Mouse (Mus musculus): ENCODE measurements around the gene 0610040J01Rik. TPM values are rescaled to one million over a fixed set of nuclear protein-coding genes. Genes with fewer than 3 reads are reported as not detected.

0610040J01Rik gene
- polyA plus RNA-seq, 1 experiment from 2014 or later: 2.7 TPM

DNA sequence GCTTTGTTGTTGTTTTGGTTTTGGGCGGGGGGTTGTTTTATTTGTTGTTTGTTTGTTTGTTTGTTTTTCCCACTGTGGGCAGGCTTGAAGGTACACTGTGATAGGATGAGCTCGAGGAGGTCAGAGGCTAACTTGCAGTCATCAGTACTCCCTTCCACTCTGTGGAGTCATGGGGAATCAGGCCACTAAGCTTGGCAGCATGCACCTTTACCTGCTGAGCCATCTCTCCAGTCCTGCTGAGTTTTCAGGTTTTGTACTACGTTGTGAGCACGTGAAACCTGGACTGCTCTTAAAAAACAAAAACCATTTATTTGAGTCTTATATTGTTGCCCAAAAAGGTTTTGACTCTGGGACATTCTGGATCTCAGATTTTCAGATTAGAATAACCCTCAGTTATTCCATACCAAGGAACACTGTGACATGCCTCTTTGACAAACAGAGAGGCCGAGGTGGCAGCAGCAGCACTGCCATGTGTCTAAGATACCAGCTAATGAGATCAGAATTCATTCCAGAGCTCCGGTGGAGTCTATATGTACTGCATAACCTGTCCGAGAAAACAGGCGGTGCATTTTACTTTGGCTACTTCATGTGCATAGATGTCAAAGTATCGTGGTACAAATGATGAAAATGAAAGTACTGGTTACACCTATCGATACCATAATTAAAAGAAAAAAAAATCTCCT lies 104.4 kb downstream of the 0610040J01Rik start:
- H3K4me3 ChIP-seq: no peak overlapping the region
- ATAC-seq (replicated peaks): no peak
- 87% methylated on average over 10 of the region's 10 CpGs for WGBS
- no peak overlapping the region for H3K9ac ChIP-seq
- no peak overlapping the region for H3K27ac ChIP-seq
- no peak overlapping the region for H3K4me2 ChIP-seq
- H3K4me1 ChIP-seq: no peaks in the 10 kb centered on the region
- H3K27me3 ChIP-seq (replicated peaks): no peaks in the 10 kb centered on the region
- H3K36me3 ChIP-seq (replicated peaks): no peaks in the 10 kb centered on the region
- H3K9me3 ChIP-seq: no peaks in the 10 kb centered on the region

DNA sequence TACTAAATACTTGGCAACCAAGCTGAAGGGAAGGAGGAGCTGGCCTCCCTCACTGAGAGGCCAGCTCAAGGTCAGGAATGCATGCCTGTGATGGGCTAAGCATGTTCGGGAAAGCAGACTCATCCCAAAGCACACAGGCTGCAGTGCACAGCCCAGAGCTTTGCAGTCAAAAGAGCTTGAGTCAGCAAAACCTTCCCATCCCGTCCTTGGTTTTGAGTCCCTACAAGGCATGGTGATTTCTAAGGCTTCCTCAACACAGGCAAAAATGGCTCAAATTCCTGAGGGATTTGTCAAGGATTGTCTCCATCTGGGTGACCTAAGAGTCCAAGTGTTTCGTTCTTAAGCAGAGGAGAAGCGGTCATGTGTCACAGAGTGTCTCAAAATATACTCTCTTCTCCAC lies 106.0 kb downstream of the 0610040J01Rik start:
- Histone ChIP-seq H3K27ac (no peak overlapping the region), H3K27me3 (replicated peaks) (no peaks in the 10 kb centered on the region), H3K4me1 (no peaks in the 10 kb centered on the region), H3K4me3 (no peak overlapping the region), H3K9me3 (no peaks in the 10 kb centered on the region), H3K4me2 (no peak overlapping the region), H3K36me3 (replicated peaks) (no peaks in the 10 kb centered on the region), H3K9ac (no peak overlapping the region)
- ATAC-seq (replicated peaks): no peak
- 82% methylated on average over 4 of the region's 4 CpGs for WGBS

DNA sequence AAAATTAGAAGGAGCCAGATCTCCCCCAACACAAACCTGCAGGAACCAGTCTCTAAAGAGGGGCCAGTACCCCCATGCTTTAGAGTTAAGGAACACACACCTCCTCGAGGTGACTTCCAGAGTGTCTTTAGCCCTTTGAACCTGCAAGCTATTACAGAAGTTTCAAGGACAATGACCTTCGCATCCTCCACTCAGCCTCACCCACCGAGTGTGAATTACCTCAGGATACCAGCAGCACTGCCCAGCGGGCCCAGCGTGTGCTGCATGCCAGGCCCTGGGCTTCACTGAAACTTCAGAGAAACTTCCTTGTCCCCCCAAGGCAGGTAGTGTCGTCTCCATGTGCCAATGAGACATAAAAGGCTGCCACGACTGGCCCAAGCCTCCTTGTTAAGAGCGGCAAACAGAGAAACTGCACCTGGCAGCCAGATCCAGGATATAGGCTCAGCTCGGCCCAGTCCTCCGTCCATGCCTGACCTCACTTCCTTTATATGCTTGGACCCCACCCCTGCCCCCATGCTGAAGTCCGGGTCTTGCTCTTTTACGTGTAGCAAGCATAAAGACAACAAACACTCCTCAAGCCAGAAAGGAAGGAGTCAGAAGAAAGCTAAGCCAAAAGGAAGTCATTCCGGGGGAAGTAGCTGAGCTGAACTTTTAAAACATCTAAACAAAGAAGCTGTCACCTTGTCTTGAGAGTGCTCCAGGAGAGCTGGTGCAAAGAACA lies 111.3 kb downstream of the 0610040J01Rik start:
- 87% methylated on average over 13 of the region's 13 CpGs for WGBS
- Histone ChIP-seq H3K36me3 (replicated peaks) (0 out of 2 replicates have a peak, but pooled peaks cover 2% of the 10 kb centered on the region), H3K4me3 (no peak overlapping the region), H3K9ac (no peak overlapping the region), H3K9me3 (no peaks in the 10 kb centered on the region), H3K4me1 (no peaks in the 10 kb centered on the region), H3K27me3 (replicated peaks) (no peaks in the 10 kb centered on the region), H3K27ac (no peak overlapping the region), H3K4me2 (no peak overlapping the region)
- ATAC-seq (replicated peaks): no peak

DNA sequence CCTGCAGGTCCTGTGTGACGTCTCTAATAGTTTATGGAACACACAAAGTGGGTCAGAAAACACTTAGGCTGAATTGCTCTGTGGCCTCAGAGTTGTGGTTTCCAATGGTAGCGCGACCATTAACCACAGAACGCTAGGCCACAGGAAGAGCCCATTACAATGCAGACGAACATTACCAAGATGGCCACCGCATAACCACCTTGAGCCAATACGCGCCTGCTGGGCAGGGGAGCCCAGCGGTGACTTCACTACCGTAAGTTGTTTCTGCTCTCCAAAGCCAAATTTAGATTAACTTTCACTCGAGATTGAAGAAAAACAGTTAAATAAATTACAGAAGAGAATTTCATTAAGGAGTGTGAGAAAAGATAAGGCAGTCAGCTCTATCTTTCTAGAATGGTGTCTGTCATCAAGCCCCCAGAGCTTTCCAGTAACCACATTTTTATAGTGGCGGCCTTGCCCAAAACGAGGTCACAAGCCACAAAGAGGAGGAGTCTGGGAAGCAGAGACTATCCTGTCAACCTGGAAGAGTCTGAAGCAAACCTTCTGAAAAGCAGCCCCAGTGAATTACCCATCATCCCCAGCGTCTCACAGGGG lies 113.0 kb downstream of the 0610040J01Rik start:
- no peak overlapping the region for H3K4me2 ChIP-seq
- 0 out of 2 replicates have a peak, but pooled peaks cover 2% of the 10 kb centered on the region for H3K36me3 ChIP-seq (replicated peaks)
- 93% methylated on average over 14 of the region's 14 CpGs for WGBS
- no peak overlapping the region for H3K4me3 ChIP-seq
- H3K4me1 ChIP-seq: no peaks in the 10 kb centered on the region
- no peak for ATAC-seq (replicated peaks)
- H3K9ac ChIP-seq: no peak overlapping the region
- H3K27me3 ChIP-seq (replicated peaks): no peaks in the 10 kb centered on the region
- H3K9me3 ChIP-seq: no peaks in the 10 kb centered on the region
- no peak overlapping the region for H3K27ac ChIP-seq

DNA sequence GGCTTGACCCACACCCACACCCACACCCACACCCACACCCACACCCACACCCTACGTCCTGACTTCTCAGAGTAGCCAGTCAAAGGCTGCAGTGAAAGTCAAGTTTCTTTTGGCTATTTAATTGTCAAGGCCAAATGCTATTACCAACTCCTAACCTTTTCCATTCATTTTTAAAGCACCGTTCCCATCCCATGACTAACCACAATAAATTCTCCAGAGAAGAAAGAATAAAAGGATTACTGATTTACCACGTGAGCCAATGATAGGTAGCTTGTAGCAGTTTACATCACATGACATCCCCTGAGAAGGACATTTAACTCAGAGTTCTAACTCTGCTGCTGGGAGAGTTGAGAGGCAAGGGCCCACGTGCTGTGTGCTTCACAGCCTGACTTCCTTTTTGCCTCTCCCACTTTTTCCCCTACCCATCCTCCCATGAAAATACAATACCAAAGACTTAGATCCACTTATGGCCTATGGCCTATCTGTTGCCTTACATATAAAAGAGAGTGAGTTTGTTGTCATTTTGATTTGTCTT lies 118.7 kb downstream of the 0610040J01Rik start:
- 58% methylated on average over 4 of the region's 4 CpGs for WGBS
- no peak overlapping the region for H3K9ac ChIP-seq
- H3K27ac ChIP-seq: no peak overlapping the region
- peaks cover 5% of the 10 kb centered on the region for H3K4me1 ChIP-seq
- H3K9me3 ChIP-seq: no peaks in the 10 kb centered on the region
- H3K36me3 ChIP-seq (replicated peaks): no peaks in the 10 kb centered on the region
- H3K27me3 ChIP-seq (replicated peaks): no peaks in the 10 kb centered on the region
- ATAC-seq (replicated peaks): no peak
- H3K4me2 ChIP-seq: no peak overlapping the region
- H3K4me3 ChIP-seq: no peak overlapping the region

DNA sequence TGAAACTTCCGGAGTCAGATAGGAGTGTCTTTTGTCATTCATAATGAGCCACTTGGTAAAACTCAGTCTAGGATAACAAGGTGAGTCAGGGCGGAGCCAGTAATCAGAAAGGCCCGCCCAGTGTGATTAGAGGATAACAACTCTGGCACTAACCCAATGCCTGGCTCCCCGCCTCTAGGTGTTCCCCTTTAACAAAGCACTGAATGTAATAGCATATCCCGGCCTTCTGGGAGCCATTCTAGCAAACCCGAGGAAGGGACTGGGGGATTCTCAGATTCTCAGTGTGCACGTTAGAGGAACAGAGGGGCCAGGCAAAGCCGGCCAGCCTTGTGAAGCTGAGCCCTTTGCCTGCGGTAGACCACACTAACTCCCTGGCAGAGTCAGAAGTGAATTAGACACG lies 120.7 kb downstream of the 0610040J01Rik start:
- Histone ChIP-seq H3K36me3 (replicated peaks) (no peaks in the 10 kb centered on the region), H3K27ac (no peak overlapping the region), H3K9ac (no peak overlapping the region), H3K27me3 (replicated peaks) (no peaks in the 10 kb centered on the region), H3K9me3 (no peaks in the 10 kb centered on the region), H3K4me1 (peaks cover 5% of the 10 kb centered on the region), H3K4me2 (no peak overlapping the region), H3K4me3 (no peak overlapping the region)
- ATAC-seq (replicated peaks): no peak
- 47% methylated on average over 10 of the region's 10 CpGs for WGBS

DNA sequence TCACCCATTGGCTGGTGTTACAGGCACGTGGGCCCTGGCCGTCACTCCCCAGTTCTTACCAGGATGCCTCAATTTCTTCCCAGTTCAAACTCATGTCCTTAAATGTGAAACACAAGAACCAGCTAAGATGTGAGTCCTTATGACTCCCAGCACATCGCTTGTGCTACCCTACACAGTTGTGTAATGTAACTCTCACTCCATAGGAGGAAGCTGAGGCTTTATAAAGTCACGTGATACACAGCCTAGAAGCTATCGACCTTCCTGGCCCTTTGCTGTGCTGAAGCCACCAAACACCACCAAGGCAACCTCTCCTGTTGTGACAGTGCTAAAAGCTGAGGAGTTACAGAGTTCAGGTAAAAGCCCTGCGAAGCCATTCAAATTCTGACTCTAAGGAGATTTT lies 123.4 kb downstream of the 0610040J01Rik start:
- Histone ChIP-seq H3K9ac (no peak overlapping the region), H3K36me3 (replicated peaks) (no peaks in the 10 kb centered on the region), H3K4me2 (no peak overlapping the region), H3K27me3 (replicated peaks) (no peaks in the 10 kb centered on the region), H3K4me3 (no peak overlapping the region), H3K27ac (no peak overlapping the region), H3K4me1 (peaks cover 5% of the 10 kb centered on the region), H3K9me3 (no peaks in the 10 kb centered on the region)
- WGBS: 94% methylated on average over 6 of the region's 6 CpGs
- ATAC-seq (replicated peaks): no peak

DNA sequence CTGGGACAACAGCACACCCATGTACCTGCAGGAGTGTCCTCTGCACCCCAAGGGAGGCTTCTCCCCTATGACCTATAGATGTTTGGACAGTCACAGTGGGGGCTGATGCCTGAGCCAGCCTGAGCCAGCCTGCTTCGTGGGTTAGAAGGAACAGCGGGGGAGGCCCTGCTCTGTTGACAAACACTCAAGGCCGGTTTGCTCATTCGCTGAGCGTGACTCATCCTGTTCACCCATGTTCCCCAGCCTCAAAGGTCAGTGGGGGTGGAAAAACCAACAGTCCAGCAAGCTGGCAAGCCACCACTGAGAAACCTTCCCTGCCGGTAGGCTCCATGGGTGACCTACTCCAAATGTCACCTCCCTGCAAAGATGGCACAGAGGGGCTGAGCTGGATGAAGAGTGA lies 124.6 kb downstream of the 0610040J01Rik start:
- WGBS: 59% methylated on average over 6 of the region's 6 CpGs
- peaks cover 5% of the 10 kb centered on the region for H3K4me1 ChIP-seq
- H3K36me3 ChIP-seq (replicated peaks): no peaks in the 10 kb centered on the region
- H3K4me3 ChIP-seq: no peak overlapping the region
- no peaks in the 10 kb centered on the region for H3K27me3 ChIP-seq (replicated peaks)
- no peak overlapping the region for H3K4me2 ChIP-seq
- no peak overlapping the region for H3K9ac ChIP-seq
- no peak for ATAC-seq (replicated peaks)
- no peaks in the 10 kb centered on the region for H3K9me3 ChIP-seq
- H3K27ac ChIP-seq: no peak overlapping the region

DNA sequence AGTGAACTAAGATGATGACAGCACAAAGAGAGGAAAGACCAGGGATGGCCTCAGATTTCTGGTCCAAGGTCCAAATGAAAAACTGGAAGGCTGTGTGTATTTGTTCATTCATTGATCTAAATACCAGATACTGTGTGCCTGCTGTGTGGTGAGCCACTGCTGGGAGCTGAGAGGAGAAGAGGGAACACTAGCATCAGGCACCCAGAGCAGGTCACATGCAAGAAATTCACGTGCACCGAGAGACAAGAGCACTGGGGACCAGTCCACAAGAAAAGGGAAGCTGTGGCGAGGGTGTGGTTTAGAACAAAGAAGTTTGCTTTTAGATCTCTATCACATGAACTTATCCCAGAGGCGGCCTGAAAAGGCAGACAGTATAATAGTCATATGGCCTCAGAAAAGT lies 126.4 kb downstream of the 0610040J01Rik start:
- no peaks in the 10 kb centered on the region for H3K4me1 ChIP-seq
- no peaks in the 10 kb centered on the region for H3K27me3 ChIP-seq (replicated peaks)
- no peak for ATAC-seq (replicated peaks)
- no peak overlapping the region for H3K27ac ChIP-seq
- H3K9ac ChIP-seq: no peak overlapping the region
- H3K4me2 ChIP-seq: no peak overlapping the region
- no peaks in the 10 kb centered on the region for H3K36me3 ChIP-seq (replicated peaks)
- WGBS: 77% methylated on average over 4 of the region's 4 CpGs
- H3K9me3 ChIP-seq: no peaks in the 10 kb centered on the region
- no peak overlapping the region for H3K4me3 ChIP-seq

DNA sequence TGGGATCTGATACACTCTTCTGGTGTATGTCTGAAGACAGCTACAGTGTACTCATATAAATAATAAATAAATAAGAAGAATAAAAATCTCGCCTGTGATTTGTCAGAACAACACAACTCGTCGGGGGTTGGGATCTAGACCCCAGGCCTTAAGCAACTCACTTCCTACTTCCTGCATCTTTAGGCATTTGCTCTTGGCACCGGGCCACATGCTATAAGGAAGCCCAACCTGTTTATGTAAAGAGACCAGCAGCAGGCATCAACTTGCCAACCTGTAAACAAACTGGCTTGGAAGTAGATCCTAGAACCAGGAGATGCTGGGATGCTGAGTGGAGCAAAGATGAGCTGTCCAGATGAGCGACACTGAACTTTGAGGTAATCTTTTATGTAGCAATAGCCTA lies 129.7 kb downstream of the 0610040J01Rik start:
- Histone ChIP-seq H3K4me1 (no peaks in the 10 kb centered on the region), H3K27me3 (replicated peaks) (no peaks in the 10 kb centered on the region), H3K36me3 (replicated peaks) (no peaks in the 10 kb centered on the region), H3K4me3 (no peak overlapping the region), H3K27ac (no peak overlapping the region), H3K9ac (no peak overlapping the region), H3K4me2 (no peak overlapping the region), H3K9me3 (no peaks in the 10 kb centered on the region)
- ATAC-seq (replicated peaks): no peak
- WGBS: 83% methylated on average over 5 of the region's 5 CpGs

DNA sequence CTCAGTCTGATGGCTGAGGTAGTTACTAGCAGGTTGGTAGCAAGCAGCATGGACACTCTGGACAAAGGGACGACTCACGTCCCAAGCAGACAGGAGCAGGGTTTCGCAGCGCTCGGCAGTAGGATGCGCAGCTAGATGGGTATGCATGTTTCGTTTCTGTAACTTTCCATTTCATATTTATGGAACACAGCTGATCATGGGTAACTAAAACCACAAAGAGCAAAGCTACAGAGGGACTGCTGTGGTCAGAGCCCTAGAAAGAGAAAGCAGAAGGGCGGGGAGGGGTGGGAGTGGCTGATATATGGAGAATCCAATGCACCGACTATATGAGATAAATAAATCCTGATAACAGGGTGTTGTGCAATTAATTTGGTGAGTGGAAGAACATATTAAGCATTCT lies 131.1 kb downstream of the 0610040J01Rik start:
- no peaks in the 10 kb centered on the region for H3K9me3 ChIP-seq
- H3K9ac ChIP-seq: no peak overlapping the region
- H3K4me3 ChIP-seq: no peak overlapping the region
- H3K4me2 ChIP-seq: no peak overlapping the region
- ATAC-seq (replicated peaks): no peak
- H3K36me3 ChIP-seq (replicated peaks): no peaks in the 10 kb centered on the region
- H3K27me3 ChIP-seq (replicated peaks): no peaks in the 10 kb centered on the region
- H3K4me1 ChIP-seq: no peaks in the 10 kb centered on the region
- H3K27ac ChIP-seq: no peak overlapping the region
- WGBS: 92% methylated on average over 9 of the region's 9 CpGs

DNA sequence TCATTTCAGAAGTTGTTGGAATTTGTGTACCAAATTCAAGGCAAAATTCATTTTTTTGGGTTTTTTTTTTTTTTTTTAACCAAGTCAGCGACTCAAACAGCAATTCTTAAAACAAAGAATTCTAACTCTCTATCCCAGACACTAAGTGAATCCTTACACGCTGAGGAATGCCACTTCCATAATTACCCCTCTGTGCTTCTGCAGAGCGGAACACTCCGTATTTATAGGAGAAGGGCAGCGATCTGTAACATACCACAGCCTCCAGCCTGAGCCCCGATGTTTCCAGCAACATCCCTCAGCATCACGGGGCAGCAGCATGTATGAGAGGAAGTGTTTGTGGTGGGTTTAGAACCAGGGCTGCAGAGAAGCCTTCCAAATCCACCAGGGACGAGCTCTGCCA lies 135.4 kb downstream of the 0610040J01Rik start:
- Histone ChIP-seq H3K9me3 (no peaks in the 10 kb centered on the region), H3K9ac (no peak overlapping the region), H3K4me2 (no peak overlapping the region), H3K27me3 (replicated peaks) (no peaks in the 10 kb centered on the region), H3K4me3 (no peak overlapping the region), H3K4me1 (peaks cover 5% of the 10 kb centered on the region; the same call in 1 of the 2 replicates), H3K27ac (no peak overlapping the region), H3K36me3 (replicated peaks) (no peaks in the 10 kb centered on the region)
- ATAC-seq (replicated peaks): no peak
- WGBS: 51% methylated on average over 8 of the region's 8 CpGs

All from midbrain, embryonic 15.5 days (tissue).